Mouse (Mus musculus) heart, postnatal 0 days (tissue): ENCODE results near the gene Lyar.

Experiments used
- CTCF ChIP-seq: IDR thresholded peaks from 2 replicates; pipeline ENCODE4 v1.5.1; 2016; ENCODE audit warnings: antibody characterized with exemption, control low read depth, low read depth
- EP300 ChIP-seq: IDR thresholded peaks from 2 replicates; pipeline ENCODE4 v1.6.1; 2016; ENCODE audit warnings: antibody characterized with exemption, low read depth

DNA sequence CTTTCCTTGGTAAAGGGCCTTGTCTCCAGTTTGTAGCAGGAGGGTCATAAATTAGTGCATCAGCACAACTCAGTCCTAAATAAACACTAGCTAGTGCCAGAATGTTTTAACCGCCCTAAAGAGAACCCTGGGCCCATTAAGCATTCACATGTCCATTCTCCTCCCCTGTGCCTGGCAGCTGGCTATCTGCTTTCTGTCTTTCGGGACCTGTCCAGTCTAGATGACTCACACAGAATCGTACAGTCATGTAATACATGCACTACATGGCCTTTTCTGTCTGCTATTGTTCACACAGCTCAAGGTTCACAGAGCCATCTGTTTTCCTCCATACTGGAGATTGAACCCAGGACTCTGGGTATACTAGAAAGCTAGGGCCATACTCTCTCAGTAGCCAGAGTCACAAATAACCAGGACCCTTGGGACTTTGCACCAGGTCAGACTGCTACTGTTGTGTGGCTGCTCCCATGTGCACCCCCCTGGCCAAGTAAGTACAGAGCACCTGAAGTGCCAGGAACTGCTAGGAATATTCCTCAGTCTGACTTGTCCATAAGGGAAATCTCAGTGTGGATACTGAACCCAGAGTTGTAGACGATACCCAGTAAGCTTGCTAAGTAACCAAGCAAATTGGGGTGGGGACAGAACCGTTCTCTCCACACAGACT lies 23.3 kb upstream of the Lyar start:
- TF ChIP-seq CTCF (no peak), EP300 (no peak)
